Mouse (Mus musculus): ENCODE data around the gene Tec. TPM values are rescaled to one million over a fixed set of nuclear protein-coding genes. Genes with fewer than 3 reads are reported as not detected.

Gene Tec
- polyA plus RNA-seq, 2 experiments from 2014 or later, result 11.5 to 19.9 TPM

- no peak for ATAC-seq
Measured at GRCm38 (mm10) chr5:72776595-72776994, 91.7 kb downstream of the Tec start.

GRCm38 (mm10) chr5:72776127-72776526 lies 92.2 kb downstream of the Tec start:
- ATAC-seq, result no peak

- no peak for ATAC-seq
Measured at GRCm38 (mm10) chr5:72769841-72770240, 98.4 kb downstream of the Tec start.

- ATAC-seq, result peak; percentile 33
Measured at GRCm38 (mm10) chr5:72763546-72763945, 104.7 kb downstream of the Tec start.

GRCm38 (mm10) chr5:72763025-72763424 lies 105.3 kb downstream of the Tec start:
- ATAC-seq, result no peak

- ATAC-seq, result no peak
Measured at GRCm38 (mm10) chr5:72761758-72762157, 106.5 kb downstream of the Tec start.

- peak; percentile 63 for ATAC-seq
Measured at GRCm38 (mm10) chr5:72761237-72761636, 107.0 kb downstream of the Tec start.

- peak; percentile 67 for ATAC-seq
Measured at GRCm38 (mm10) chr5:72758925-72759924, 109.1 kb downstream of the Tec start.

GRCm38 (mm10) chr5:72757155-72757773 lies 111.0 kb downstream of the Tec start:
- ATAC-seq, result peak; percentile 20

- no peak for ATAC-seq
Measured at GRCm38 (mm10) chr5:72755941-72756340, 112.3 kb downstream of the Tec start.

- no peak for ATAC-seq
Measured at GRCm38 (mm10) chr5:72755035-72755434, 113.2 kb downstream of the Tec start.

- ATAC-seq, result peak; percentile 92
Measured at GRCm38 (mm10) chr5:72752585-72752984, 115.7 kb downstream of the Tec start, which contains the start of gene Txk. Gene Txk, minus strand, starts transcription at chr5:72752777.

- no peak for ATAC-seq
Measured at GRCm38 (mm10) chr5:72751056-72751758, 117.1 kb downstream of the Tec start.

- ATAC-seq, result no peak
Measured at GRCm38 (mm10) chr5:72750226-72750625, 118.1 kb downstream of the Tec start.

- ATAC-seq, result no peak
Measured at GRCm38 (mm10) chr5:72748659-72749265, 119.5 kb downstream of the Tec start.

- no peak for ATAC-seq
Measured at GRCm38 (mm10) chr5:72747384-72747783, 120.9 kb downstream of the Tec start.

- ATAC-seq, result peak; percentile 44
Measured at GRCm38 (mm10) chr5:72746461-72746860, 121.8 kb downstream of the Tec start.

GRCm38 (mm10) chr5:72743103-72743502 lies 125.2 kb downstream of the Tec start:
- no peak for ATAC-seq

- ATAC-seq, result no peak
Measured at GRCm38 (mm10) chr5:72736868-72737267, 131.4 kb downstream of the Tec start.

- ATAC-seq, result no peak
Measured at GRCm38 (mm10) chr5:72736437-72736836, 131.8 kb downstream of the Tec start.

GRCm38 (mm10) chr5:72735763-72736162 lies 132.5 kb downstream of the Tec start:
- no peak for ATAC-seq

GRCm38 (mm10) chr5:72732885-72733284 lies 135.4 kb downstream of the Tec start:
- no peak for ATAC-seq

- ATAC-seq, result peak; percentile 43
Measured at GRCm38 (mm10) chr5:72725404-72725803, 142.9 kb downstream of the Tec start.
